Mouse (Mus musculus): ENCODE data around the gene Nudt14. TPM values are rescaled to one million over a fixed set of nuclear protein-coding genes. Genes with fewer than 3 reads are reported as not detected.

Nudt14 gene
- total and polyA plus RNA-seq, 2 experiments from 2014 or later = 23.6 to 41.8 TPM

DNA sequence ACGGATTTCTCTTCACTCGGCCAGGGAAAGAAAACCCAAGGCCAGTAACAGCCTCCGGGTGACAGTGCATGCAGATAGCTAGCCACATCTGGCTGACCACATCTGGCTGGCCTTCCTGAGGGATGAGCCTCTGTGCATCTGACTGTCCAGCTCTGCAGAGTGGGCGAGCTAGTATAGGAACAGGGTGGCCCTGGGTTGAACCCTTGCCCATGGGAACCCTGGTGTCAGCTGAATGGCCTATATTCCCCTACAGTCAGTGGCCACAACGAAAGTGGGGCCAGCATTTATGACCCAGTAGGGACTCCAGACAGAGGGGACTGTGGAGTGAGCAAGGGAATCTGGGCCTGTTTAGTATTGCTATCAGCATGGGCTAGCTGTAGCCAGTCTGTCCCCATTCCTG is 36.9 kb downstream of the Nudt14 start:
- no peak for DNase-seq (ENCODE audit: low spot score)

DNA sequence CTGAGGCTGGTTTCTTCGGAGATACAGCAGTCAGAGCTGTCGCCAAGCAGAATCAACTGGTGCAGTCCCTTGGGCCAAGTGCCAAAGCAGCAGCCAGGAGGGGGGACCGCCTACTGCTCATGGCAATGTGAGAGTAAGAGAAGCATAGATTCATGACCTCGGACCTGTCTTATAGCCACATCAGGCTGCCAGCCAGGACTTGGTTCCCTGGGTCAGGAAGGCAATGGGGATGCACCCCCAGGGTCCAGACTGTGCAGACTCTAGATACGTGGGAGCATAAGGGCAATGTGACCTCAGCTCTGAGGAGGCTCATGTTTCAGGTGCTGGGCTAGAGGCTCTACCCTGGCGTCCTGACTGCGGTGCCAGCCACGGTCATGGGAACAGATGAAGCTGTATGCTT is 38.0 kb downstream of the Nudt14 start:
- Histone ChIP-seq H3K27ac (ENCODE audit: low read depth, low read length) (no peak overlapping the region), H3K4me1 (ENCODE audit: insufficient read depth, low read length) (no peaks in the 10 kb centered on the region), H3K4me3 (ENCODE audit: low read depth, low read length) (no peak overlapping the region), H3K4me2 (ENCODE audit: low read depth, low read length, poor library complexity, severe bottlenecking) (no peak overlapping the region), H3K9me3 (ENCODE audit: low read length) (no peaks in the 10 kb centered on the region), H3K27me3 (ENCODE audit: insufficient read depth, low read length) (no peaks in the 10 kb centered on the region), H3K36me3 (ENCODE audit: insufficient read depth, low read length) (peaks cover 27% of the 10 kb centered on the region), H3K9ac (replicated peaks; ENCODE audit: low read length, poor library complexity, severe bottlenecking) (no peak overlapping the region)
- ATAC-seq (ENCODE audit: low FRiP score) = no peak
- no peak for DNase-seq (ENCODE audit: low spot score)
- WGBS = 73% methylated on average over 8 of the region's 8 CpGs
- no peak for TF ChIP-seq CTCF (IDR thresholded peaks at IDR 0.05)

More for the DNA sequence above, 36.9 kb downstream of the Nudt14 start:
- H3K27me3 ChIP-seq (ENCODE audit: insufficient read depth, low read length) = no peaks in the 10 kb centered on the region
- H3K9me3 ChIP-seq (ENCODE audit: low read length) = no peaks in the 10 kb centered on the region
- WGBS = 88% methylated on average over 5 of the region's 5 CpGs
- H3K9ac ChIP-seq (replicated peaks; ENCODE audit: low read length, poor library complexity, severe bottlenecking) = no peak overlapping the region
- no peak for ATAC-seq (ENCODE audit: low FRiP score)
- no peak for TF ChIP-seq CTCF (IDR thresholded peaks at IDR 0.05)
- no peaks in the 10 kb centered on the region for H3K4me1 ChIP-seq (ENCODE audit: insufficient read depth, low read length)
- H3K36me3 ChIP-seq (ENCODE audit: insufficient read depth, low read length) = peaks cover 37% of the 10 kb centered on the region
- no peak overlapping the region for H3K4me2 ChIP-seq (ENCODE audit: low read depth, low read length, poor library complexity, severe bottlenecking)
- H3K27ac ChIP-seq (ENCODE audit: low read depth, low read length) = no peak overlapping the region
- H3K4me3 ChIP-seq (ENCODE audit: low read depth, low read length) = no peak overlapping the region

DNA sequence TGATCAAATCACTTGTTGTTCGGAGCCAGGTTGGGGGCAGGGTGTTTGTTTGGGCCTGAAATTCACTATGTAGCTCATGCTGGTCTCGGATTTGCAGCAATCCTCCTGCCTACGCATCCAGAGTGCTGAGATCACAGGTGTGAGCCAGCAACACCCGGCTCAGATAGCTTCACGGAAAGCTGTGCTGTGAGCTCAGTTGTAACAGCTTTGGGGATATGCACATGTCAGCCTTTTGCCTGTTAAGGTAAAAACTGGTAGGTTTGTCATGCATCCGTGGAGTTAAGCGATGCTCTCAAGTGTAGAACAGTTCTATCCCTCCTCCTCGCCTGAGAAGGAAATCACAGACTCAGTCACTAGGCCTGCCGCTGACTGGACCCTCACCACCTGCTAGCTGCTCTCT is 41.3 kb downstream of the Nudt14 start:
- DNase-seq (ENCODE audit: low spot score) = no peak
- H3K27me3 ChIP-seq (ENCODE audit: insufficient read depth, low read length) = no peaks in the 10 kb centered on the region
- no peak for ATAC-seq (ENCODE audit: low FRiP score)

DNA sequence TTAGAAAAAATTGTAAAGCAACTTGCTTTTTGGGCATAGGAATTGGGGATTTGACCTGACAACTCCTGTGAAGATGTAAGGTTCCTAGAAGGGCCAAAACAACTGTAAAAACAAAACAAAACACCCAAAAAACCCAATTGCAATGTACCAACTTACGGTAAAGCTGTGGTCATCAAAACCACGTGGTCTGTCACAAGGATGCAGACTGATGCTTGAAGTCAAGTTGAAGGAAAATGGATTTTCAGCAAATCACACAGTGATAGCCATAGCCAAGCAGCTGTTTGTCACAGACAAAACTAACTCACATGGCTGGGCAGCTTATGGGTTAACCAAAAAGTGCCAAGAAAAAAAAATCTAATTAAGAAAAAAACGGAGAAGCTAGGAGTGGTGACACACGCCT is 43.0 kb downstream of the Nudt14 start:
- no peak overlapping the region for H3K9ac ChIP-seq (replicated peaks; ENCODE audit: low read length, poor library complexity, severe bottlenecking)
- DNase-seq (ENCODE audit: low spot score) (no peak), ATAC-seq (ENCODE audit: low FRiP score) (no peak)
- no peak overlapping the region for H3K4me3 ChIP-seq (ENCODE audit: low read depth, low read length)
- H3K27me3 ChIP-seq (ENCODE audit: insufficient read depth, low read length) = no peaks in the 10 kb centered on the region
- WGBS = 67% methylated on average over 4 of the region's 4 CpGs
- H3K36me3 ChIP-seq (ENCODE audit: insufficient read depth, low read length) = no peaks in the 10 kb centered on the region
- 0 out of 2 replicates have a peak, but pooled peaks cover 2% of the 10 kb centered on the region for H3K4me1 ChIP-seq (ENCODE audit: insufficient read depth, low read length)
- H3K9me3 ChIP-seq (ENCODE audit: low read length) = no peaks in the 10 kb centered on the region
- no peak overlapping the region for H3K27ac ChIP-seq (ENCODE audit: low read depth, low read length)
- H3K4me2 ChIP-seq (ENCODE audit: low read depth, low read length, poor library complexity, severe bottlenecking) = no peak overlapping the region
- no peak for TF ChIP-seq CTCF (IDR thresholded peaks at IDR 0.05)

More for the DNA sequence above, 41.3 kb downstream of the Nudt14 start:
- Histone ChIP-seq H3K27ac (ENCODE audit: low read depth, low read length) (no peak overlapping the region), H3K4me1 (ENCODE audit: insufficient read depth, low read length) (0 out of 2 replicates have a peak, but pooled peaks cover 2% of the 10 kb centered on the region), H3K4me3 (ENCODE audit: low read depth, low read length) (no peak overlapping the region), H3K4me2 (ENCODE audit: low read depth, low read length, poor library complexity, severe bottlenecking) (no peak overlapping the region), H3K9ac (replicated peaks; ENCODE audit: low read length, poor library complexity, severe bottlenecking) (no peak overlapping the region), H3K36me3 (ENCODE audit: insufficient read depth, low read length) (0 out of 2 replicates have a peak, but pooled peaks cover 4% of the 10 kb centered on the region), H3K9me3 (ENCODE audit: low read length) (no peaks in the 10 kb centered on the region)
- whole genome bisulfite sequencing = 87% methylated on average over 9 of the region's 9 CpGs
- no peak for TF ChIP-seq CTCF (IDR thresholded peaks at IDR 0.05)

DNA sequence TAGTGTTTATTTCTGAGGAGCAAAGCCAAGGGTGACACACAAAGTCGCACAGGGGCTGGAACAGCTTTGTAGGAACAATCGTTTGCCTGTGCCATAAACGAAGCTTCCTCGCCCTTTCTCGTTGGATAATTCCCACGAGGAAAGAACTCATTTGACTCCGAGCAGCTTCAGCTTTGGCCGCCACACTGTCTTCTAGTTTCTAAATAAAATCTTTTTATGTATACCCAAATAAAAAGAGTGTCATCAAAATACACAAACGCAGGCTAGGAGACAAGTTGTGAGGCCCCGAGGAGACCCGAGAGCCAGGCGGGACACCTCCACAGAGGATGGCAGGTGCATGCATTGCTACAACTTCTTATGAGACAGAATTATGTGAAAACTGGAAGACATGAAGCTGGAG is 43.6 kb downstream of the Nudt14 start:
- no peaks in the 10 kb centered on the region for H3K36me3 ChIP-seq (ENCODE audit: insufficient read depth, low read length)
- no peak overlapping the region for H3K4me3 ChIP-seq (ENCODE audit: low read depth, low read length)
- DNase-seq (ENCODE audit: low spot score) (no peak), ATAC-seq (ENCODE audit: low FRiP score) (no peak)
- WGBS = 71% methylated on average over 12 of the region's 12 CpGs
- H3K4me2 ChIP-seq (ENCODE audit: low read depth, low read length, poor library complexity, severe bottlenecking) = no peak overlapping the region
- H3K9me3 ChIP-seq (ENCODE audit: low read length) = no peaks in the 10 kb centered on the region
- 0 out of 2 replicates have a peak, but pooled peaks cover 2% of the 10 kb centered on the region for H3K4me1 ChIP-seq (ENCODE audit: insufficient read depth, low read length)
- no peak overlapping the region for H3K27ac ChIP-seq (ENCODE audit: low read depth, low read length)
- H3K27me3 ChIP-seq (ENCODE audit: insufficient read depth, low read length) = no peaks in the 10 kb centered on the region
- H3K9ac ChIP-seq (replicated peaks; ENCODE audit: low read length, poor library complexity, severe bottlenecking) = no peak overlapping the region
- no peak for TF ChIP-seq CTCF (IDR thresholded peaks at IDR 0.05)

DNA sequence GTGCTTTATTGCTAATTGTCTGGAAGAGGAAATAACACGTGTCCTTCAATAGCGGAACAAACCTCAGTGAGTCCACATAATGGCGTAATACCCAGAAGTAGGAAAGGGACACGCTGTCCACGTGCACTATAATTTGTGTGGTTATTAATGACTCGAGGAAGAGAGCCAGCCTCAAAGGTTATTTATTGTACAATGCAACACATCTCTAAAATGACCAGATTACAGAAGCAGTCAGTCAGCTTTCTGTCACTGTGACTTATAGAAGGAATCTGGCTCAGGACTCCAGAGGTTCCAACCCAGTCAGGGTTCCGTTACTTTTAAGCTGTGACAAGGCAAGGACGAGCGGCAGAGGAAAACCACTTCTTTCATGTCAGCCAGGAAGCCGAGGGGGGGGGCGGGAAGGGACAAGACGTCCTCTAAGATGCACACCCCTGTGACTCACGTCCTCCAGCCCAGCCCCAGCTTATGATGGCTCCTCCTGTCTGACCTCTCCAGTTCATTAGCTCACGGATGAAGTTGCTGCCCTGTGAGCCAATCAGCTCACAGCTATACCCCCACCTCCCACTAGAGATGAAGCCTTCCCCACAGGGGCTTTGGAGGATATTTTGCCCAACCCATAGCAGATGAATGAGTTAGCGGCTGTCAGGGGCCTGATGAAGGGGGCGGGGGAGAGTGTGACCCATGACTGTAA is 44.3 kb downstream of the Nudt14 start:
- Histone ChIP-seq H3K4me1 (ENCODE audit: insufficient read depth, low read length) (0 out of 2 replicates have a peak, but pooled peaks cover 2% of the 10 kb centered on the region), H3K27me3 (ENCODE audit: insufficient read depth, low read length) (no peaks in the 10 kb centered on the region), H3K9ac (replicated peaks; ENCODE audit: low read length, poor library complexity, severe bottlenecking) (no peak overlapping the region), H3K27ac (ENCODE audit: low read depth, low read length) (no peak overlapping the region), H3K9me3 (ENCODE audit: low read length) (no peaks in the 10 kb centered on the region), H3K4me2 (ENCODE audit: low read depth, low read length, poor library complexity, severe bottlenecking) (peak overlapping the region; percentile 27), H3K36me3 (ENCODE audit: insufficient read depth, low read length) (no peaks in the 10 kb centered on the region), H3K4me3 (ENCODE audit: low read depth, low read length) (peak overlapping the region; percentile 2; the same call in 1 of the 2 replicates)
- ATAC-seq (ENCODE audit: low FRiP score) (peak; percentile 47; the same call in 1 of the 2 replicates), DNase-seq (ENCODE audit: low spot score) (peak; percentile 69)
- WGBS = 34% methylated on average over 16 of the region's 16 CpGs
- TF ChIP-seq CTCF (IDR thresholded peaks at IDR 0.05) = no peak
